Mouse (Mus musculus): ENCODE data around the gene Phactr3. TPM values are rescaled to one million over a fixed set of nuclear protein-coding genes. Genes with fewer than 3 reads are reported as not detected.

The Phactr3 gene
- polyA plus RNA-seq, 1 experiment from 2014 or later, result 0.16 TPM

DNA sequence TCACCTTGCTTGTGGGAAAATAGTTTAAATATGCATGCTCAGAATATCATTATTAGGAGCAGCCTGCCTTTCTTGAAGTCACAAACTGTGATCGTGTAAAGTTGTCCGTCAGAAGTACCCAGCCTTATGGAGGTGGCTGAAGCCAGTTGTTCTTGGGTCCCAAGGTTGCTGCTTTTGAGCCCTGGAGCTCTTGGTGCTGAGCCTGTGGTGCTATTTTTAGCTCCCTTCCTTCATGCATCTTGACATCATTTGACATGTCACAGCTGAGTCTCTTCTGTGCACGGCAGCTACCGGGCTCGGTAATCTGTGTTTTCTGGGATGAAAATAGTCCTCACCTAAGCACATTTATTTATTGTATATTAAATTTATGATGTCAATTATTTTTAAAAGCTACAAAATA is 76.1 kb downstream of the Phactr3 start:
- WGBS (ENCODE audit: insufficient replicate concordance), result 63% methylated on average over 5 of the region's 5 CpGs
- no peak for ATAC-seq (ENCODE audit: insufficient read depth)

DNA sequence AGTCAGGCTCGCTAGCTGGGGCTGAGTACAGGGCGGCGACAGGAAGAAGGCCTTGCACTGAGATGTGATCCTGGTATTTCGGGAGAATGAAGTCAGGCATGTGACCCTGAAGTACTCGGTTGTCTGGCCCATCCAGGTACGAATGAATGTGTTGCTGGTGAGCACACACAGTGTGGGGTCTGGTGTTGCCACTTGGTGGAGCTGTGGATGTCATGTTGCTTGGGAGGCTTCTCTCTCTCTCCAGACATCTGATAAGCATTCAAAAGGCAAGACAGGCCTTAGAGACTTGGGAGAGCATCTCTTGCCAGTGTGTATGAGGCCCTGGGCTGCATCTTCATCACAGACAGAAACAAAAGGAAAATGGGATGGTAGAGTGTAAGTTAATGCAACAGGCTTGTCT is 77.3 kb downstream of the Phactr3 start:
- ATAC-seq (ENCODE audit: insufficient read depth), result no peak
- no peak overlapping the region for H3K9ac ChIP-seq
- H3K36me3 ChIP-seq (replicated peaks), result no peaks in the 10 kb centered on the region
- no peaks in the 10 kb centered on the region for H3K9me3 ChIP-seq (replicated peaks)
- no peak overlapping the region for H3K4me3 ChIP-seq (replicated peaks)
- H3K4me2 ChIP-seq, result no peak overlapping the region
- H3K4me1 ChIP-seq (replicated peaks), result peaks cover 18% of the 10 kb centered on the region
- H3K27me3 ChIP-seq, result no peaks in the 10 kb centered on the region
- H3K27ac ChIP-seq (replicated peaks), result no peak overlapping the region
- 60% methylated on average over 6 of the region's 6 CpGs for WGBS (ENCODE audit: insufficient replicate concordance)

More for the DNA sequence above, 76.1 kb downstream of the Phactr3 start:
- Histone ChIP-seq H3K4me1 (replicated peaks) (peaks cover 18% of the 10 kb centered on the region), H3K27me3 (no peaks in the 10 kb centered on the region), H3K4me3 (replicated peaks) (no peak overlapping the region), H3K4me2 (no peak overlapping the region), H3K9me3 (replicated peaks) (no peaks in the 10 kb centered on the region), H3K27ac (replicated peaks) (no peak overlapping the region), H3K9ac (no peak overlapping the region), H3K36me3 (replicated peaks) (no peaks in the 10 kb centered on the region)

DNA sequence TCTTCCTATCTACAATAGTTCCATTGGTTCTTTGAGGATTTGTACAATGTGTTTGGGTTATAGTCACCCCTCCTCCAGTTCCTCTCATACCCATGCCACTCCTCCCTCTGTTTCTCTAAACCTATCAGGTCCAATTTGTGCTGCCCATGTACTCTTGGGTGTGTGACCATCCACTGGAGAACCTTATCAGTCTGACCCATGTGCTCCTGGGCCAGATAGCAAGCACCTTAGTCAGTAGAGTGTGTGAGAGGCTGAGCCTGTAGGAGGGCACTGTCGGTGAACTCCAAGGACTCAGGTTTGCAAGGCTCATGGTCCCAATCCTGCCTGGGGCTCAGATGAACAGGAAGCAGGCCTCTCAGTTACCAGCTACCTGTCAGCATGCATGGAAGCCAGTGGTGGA is 78.8 kb downstream of the Phactr3 start:
- Histone ChIP-seq H3K9me3 (replicated peaks) (no peaks in the 10 kb centered on the region), H3K27ac (replicated peaks) (peak overlapping the region; percentile 66; the same call in 1 of the 2 replicates), H3K4me3 (replicated peaks) (no peak overlapping the region), H3K9ac (no peak overlapping the region), H3K4me2 (peak overlapping the region; percentile 33; the same call in 1 of the 2 replicates), H3K27me3 (no peaks in the 10 kb centered on the region), H3K36me3 (replicated peaks) (no peaks in the 10 kb centered on the region), H3K4me1 (replicated peaks) (peaks cover 18% of the 10 kb centered on the region)
- peak; percentile 97 for ATAC-seq (ENCODE audit: insufficient read depth)
- WGBS (ENCODE audit: insufficient replicate concordance), result 24% methylated on average over 1 of the region's 1 CpGs

DNA sequence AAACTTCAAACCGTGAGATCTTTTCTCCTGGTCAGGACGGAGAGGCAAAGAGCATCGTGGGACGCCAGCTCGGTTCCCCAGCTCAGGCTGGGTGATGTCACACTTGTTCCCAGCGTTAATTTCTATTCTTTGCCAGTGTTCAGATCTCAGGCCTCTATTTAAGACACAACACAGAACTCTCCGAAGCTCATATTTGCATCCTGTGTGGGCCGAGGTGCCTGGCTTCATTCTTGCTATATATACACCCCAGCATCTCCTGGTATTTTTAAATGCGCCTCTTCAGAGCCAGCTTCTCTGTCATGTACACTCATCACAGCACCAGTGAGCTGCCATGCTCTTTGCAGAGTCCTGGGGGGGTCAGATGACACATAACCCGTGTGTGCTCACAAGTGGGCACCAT is 85.7 kb downstream of the Phactr3 start:
- H3K9ac ChIP-seq, result no peak overlapping the region
- WGBS (ENCODE audit: insufficient replicate concordance), result 69% methylated on average over 10 of the region's 10 CpGs
- ATAC-seq (ENCODE audit: insufficient read depth), result no peak

DNA sequence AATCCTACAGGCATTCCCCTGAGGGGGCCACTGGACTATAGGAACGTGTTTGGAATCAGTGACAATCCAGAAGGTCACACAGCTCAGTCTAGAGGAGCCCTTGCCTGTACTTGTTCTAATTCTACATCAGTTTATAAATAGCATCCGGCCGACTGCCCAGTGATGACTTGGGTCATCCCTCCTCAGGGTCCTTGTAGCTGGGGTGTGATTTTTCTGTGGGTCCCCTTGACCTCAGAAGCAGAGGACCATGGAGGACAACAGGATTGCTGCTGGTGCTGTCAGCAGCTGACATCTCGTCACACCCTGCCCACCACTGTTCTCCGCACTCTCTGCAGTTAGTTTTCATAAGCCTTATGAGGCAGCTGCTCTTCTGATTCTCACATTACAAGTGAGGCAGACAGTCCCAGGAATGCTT is 89.4 kb downstream of the Phactr3 start:
- H3K9ac ChIP-seq, result no peak overlapping the region
- no peaks in the 10 kb centered on the region for H3K4me1 ChIP-seq (replicated peaks)
- no peak overlapping the region for H3K27ac ChIP-seq (replicated peaks)
- H3K36me3 ChIP-seq (replicated peaks), result no peaks in the 10 kb centered on the region
- no peaks in the 10 kb centered on the region for H3K27me3 ChIP-seq
- H3K4me3 ChIP-seq (replicated peaks), result no peak overlapping the region
- H3K4me2 ChIP-seq, result no peak overlapping the region
- ATAC-seq (ENCODE audit: insufficient read depth), result no peak
- no peaks in the 10 kb centered on the region for H3K9me3 ChIP-seq (replicated peaks)
- 67% methylated on average over 5 of the region's 5 CpGs for WGBS (ENCODE audit: insufficient replicate concordance)

More for the DNA sequence above, 85.7 kb downstream of the Phactr3 start:
- Histone ChIP-seq H3K4me2 (no peak overlapping the region), H3K27me3 (no peaks in the 10 kb centered on the region), H3K27ac (replicated peaks) (no peak overlapping the region), H3K36me3 (replicated peaks) (no peaks in the 10 kb centered on the region), H3K4me1 (replicated peaks) (no peaks in the 10 kb centered on the region), H3K9me3 (replicated peaks) (no peaks in the 10 kb centered on the region), H3K4me3 (replicated peaks) (no peak overlapping the region)

DNA sequence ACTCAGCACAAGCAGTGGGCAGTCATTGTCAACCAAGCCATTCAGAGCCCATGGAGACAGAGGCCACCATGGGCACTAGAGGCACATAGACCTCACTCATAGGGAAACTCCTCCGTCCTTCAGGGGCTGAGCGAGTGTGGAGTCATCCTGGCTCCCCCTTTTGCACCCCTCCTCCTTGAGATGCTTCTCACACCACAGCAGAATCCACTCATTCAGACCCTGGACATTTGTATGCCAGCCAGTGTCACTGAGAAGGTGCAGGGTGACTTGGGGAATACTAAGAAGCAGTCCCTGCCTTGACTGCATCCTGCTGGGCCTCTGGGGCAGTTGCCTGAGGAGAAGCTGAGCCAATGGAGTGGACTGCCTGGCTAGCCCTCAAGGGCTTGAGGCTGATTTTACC is 95.1 kb downstream of the Phactr3 start:
- H3K9ac ChIP-seq, result no peak overlapping the region
- H3K4me2 ChIP-seq, result no peak overlapping the region
- no peaks in the 10 kb centered on the region for H3K36me3 ChIP-seq (replicated peaks)
- no peak overlapping the region for H3K4me3 ChIP-seq (replicated peaks)
- peaks cover 3% of the 10 kb centered on the region; the same call in 1 of the 2 replicates for H3K4me1 ChIP-seq (replicated peaks)
- no peak overlapping the region for H3K27ac ChIP-seq (replicated peaks)
- 60% methylated on average over 2 of the region's 2 CpGs for WGBS (ENCODE audit: insufficient replicate concordance)
- ATAC-seq (ENCODE audit: insufficient read depth), result no peak
- H3K9me3 ChIP-seq (replicated peaks), result no peaks in the 10 kb centered on the region
- H3K27me3 ChIP-seq, result no peaks in the 10 kb centered on the region

DNA sequence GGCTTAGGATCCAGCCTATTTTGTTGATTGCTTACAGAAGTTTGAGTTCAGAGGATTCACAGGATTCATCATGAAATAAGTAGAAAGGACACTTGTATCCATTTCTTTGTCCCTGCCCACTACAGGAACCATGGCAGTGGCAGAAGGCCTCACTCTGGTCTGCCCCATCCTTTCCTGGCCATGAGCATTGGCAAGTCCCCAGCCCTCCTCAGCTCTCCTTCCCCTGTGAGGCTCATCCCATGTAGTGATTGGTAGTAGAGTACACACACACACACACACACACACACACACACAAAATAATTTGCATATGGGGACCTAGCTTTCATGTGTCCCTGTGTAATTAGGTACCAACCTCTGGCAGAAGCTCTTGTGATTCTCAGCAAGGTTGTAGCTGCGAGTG is 95.8 kb downstream of the Phactr3 start:
- Histone ChIP-seq H3K9me3 (replicated peaks) (no peaks in the 10 kb centered on the region), H3K4me3 (replicated peaks) (no peak overlapping the region), H3K27ac (replicated peaks) (no peak overlapping the region), H3K4me1 (replicated peaks) (peaks cover 3% of the 10 kb centered on the region; the same call in 1 of the 2 replicates), H3K27me3 (no peaks in the 10 kb centered on the region), H3K9ac (no peak overlapping the region), H3K4me2 (no peak overlapping the region), H3K36me3 (replicated peaks) (no peaks in the 10 kb centered on the region)
- WGBS (ENCODE audit: insufficient replicate concordance), result 69% methylated on average over 1 of the region's 1 CpGs
- no peak for ATAC-seq (ENCODE audit: insufficient read depth)

DNA sequence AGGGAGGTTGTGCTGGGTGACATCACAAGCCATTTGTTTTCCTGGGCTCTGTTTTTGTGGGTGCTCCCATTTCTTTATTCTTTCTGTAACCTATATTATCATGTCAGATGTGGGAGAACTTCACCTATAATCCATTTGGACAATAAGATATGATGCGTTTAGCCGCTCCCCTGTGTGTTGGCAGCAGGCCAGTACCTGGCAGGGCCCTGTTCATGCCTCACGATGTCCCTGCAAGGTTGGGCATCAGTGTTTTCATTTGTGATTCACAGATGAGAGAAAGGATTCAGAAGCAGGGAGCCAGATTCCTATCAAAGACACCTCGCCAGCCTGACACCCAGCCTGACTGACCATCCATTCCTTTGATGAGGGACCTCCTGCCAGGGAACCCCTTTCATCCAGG is 99.7 kb downstream of the Phactr3 start:
- Histone ChIP-seq H3K36me3 (replicated peaks) (no peaks in the 10 kb centered on the region), H3K4me1 (replicated peaks) (peaks cover 3% of the 10 kb centered on the region; the same call in 1 of the 2 replicates), H3K9me3 (replicated peaks) (no peaks in the 10 kb centered on the region), H3K9ac (no peak overlapping the region), H3K4me3 (replicated peaks) (no peak overlapping the region), H3K4me2 (no peak overlapping the region), H3K27me3 (no peaks in the 10 kb centered on the region), H3K27ac (replicated peaks) (no peak overlapping the region)
- ATAC-seq (ENCODE audit: insufficient read depth), result no peak
- WGBS (ENCODE audit: insufficient replicate concordance), result 52% methylated on average over 4 of the region's 4 CpGs

DNA sequence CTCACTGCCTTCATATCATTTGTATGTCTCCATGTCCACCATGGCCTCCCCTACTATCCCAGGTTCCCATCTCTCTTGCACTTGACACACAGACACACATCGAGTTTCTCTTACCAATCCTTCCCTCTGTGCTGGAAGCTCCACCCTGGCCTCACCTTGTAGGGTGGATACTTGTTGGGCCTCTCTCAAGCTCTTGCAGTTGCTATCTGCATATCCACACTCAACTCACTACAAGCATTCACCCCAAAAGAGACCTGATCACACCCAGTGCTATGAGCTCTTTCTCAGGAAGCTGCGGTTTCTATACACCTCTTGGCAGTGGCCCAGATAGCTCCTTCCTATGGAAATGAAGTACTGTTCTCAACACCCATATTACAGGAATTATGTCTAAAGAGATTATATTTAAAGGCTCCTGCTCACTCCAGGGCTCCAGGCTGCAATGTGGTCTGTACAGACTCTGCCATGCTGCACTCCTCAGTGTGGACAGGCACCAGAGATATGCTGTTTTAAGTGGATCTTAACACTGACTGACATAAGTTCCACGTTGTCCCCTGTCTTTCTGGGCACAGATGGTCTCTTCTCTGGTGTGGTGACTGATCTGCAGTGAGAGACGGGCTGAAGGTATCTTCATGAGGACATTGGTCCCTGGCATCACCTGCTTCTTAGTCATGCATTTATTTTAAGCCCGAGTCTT is 100.8 kb downstream of the Phactr3 start:
- no peaks in the 10 kb centered on the region for H3K9me3 ChIP-seq (replicated peaks)
- H3K9ac ChIP-seq, result no peak overlapping the region
- H3K36me3 ChIP-seq (replicated peaks), result no peaks in the 10 kb centered on the region
- no peak overlapping the region for H3K4me3 ChIP-seq (replicated peaks)
- no peak overlapping the region for H3K27ac ChIP-seq (replicated peaks)
- H3K4me2 ChIP-seq, result no peak overlapping the region
- peaks cover 3% of the 10 kb centered on the region; the same call in 1 of the 2 replicates for H3K4me1 ChIP-seq (replicated peaks)
- no peaks in the 10 kb centered on the region for H3K27me3 ChIP-seq
- peak; percentile 75 for ATAC-seq (ENCODE audit: insufficient read depth)
- WGBS (ENCODE audit: insufficient replicate concordance), result 49% methylated on average over 5 of the region's 5 CpGs

DNA sequence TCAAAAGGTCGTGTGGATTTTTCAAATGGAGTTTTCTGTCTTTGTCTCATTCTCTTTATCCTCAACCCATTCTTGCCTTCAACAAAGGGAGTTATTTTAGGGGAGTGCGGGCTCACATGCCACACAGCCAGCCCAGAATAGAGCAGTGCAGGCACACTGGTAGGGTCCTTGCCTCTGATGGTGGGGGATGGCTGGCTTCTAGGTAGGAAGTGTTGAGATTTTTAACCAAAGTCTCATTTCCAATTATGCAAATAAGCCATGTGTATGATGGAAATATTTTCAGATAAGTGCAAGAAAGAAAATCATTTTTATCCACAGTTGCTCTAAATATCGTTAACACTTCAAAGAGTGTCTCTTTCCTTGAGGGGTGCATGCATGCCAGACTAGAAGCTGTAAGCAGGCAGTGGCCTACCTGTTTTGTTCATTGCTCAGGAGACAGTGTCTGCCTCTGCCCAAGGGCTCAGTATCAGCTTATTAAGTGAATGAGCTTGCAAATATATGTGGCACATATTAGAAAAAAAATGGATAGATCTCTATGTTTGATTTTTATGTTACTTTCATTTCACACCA is 101.5 kb downstream of the Phactr3 start:
- no peak overlapping the region for H3K4me3 ChIP-seq (replicated peaks)
- 58% methylated on average over 3 of the region's 3 CpGs for WGBS (ENCODE audit: insufficient replicate concordance)
- H3K4me2 ChIP-seq, result no peak overlapping the region
- peaks cover 3% of the 10 kb centered on the region; the same call in 1 of the 2 replicates for H3K4me1 ChIP-seq (replicated peaks)
- H3K27ac ChIP-seq (replicated peaks), result no peak overlapping the region
- H3K9me3 ChIP-seq (replicated peaks), result no peaks in the 10 kb centered on the region
- H3K27me3 ChIP-seq, result no peaks in the 10 kb centered on the region
- ATAC-seq (ENCODE audit: insufficient read depth), result no peak
- no peak overlapping the region for H3K9ac ChIP-seq
- no peaks in the 10 kb centered on the region for H3K36me3 ChIP-seq (replicated peaks)

DNA sequence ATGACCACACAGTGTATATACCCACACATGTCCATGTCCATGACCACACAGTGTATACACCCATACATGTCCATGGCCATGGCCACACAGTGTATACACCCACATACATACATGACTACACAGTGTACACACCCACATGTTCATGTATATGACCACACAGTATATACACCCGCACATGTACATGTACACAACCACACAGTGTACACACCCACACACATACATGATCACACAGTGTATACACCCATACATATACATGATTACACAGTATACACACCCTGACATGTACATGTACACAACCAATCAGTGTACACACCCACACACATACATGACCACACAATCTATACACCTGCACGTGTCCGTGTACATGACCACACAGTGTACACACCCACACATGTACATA is 102.2 kb downstream of the Phactr3 start:
- Histone ChIP-seq H3K27me3 (no peaks in the 10 kb centered on the region), H3K9me3 (replicated peaks) (no peaks in the 10 kb centered on the region), H3K4me3 (replicated peaks) (no peak overlapping the region), H3K36me3 (replicated peaks) (no peaks in the 10 kb centered on the region), H3K27ac (replicated peaks) (no peak overlapping the region), H3K4me1 (replicated peaks) (peaks cover 3% of the 10 kb centered on the region; the same call in 1 of the 2 replicates), H3K4me2 (no peak overlapping the region), H3K9ac (no peak overlapping the region)
- ATAC-seq (ENCODE audit: insufficient read depth), result peak; percentile 49
- WGBS (ENCODE audit: insufficient replicate concordance), result 74% methylated on average over 3 of the region's 3 CpGs

Data from liver, embryonic 15.5 days (tissue).